In the genomic region with DNA sequence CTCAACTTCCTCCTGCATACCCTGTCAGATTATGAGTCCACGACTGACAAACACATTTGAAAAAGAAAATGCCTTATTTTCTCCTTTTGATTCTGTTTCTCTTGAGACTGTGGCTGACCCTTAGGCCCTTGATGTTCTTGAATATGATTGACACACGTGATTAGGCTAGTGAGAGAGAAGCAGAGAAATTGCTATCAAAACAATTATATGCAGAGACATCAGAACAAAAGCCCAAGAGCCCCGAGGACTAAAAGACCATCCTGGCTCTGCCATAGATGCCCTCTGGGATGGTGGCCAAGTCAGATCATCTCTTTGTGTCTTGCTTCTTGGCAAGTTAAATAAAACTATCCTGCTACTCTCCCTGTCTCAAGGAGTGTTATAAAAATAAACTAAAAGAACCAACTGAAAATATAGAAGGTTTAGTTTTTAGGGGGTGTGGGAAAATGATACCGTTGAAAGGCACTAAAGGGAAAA, we compare ENCODE assay signal across 8 mouse cellular contexts. TPM values are rescaled to one million over a fixed set of nuclear protein-coding genes. Genes with fewer than 3 reads are reported as not detected.
DNase-seq lines count a peak whose midpoint lies in the region; ATAC-seq and TF ChIP-seq lines count a peak whose summit lies in the region.

No protein-coding gene starts in this region.

- peak overlapping the region; percentile 79 for H3K4me2 ChIP-seq in hindbrain, postnatal 0 days (ENCODE audit: low read depth, low read length)
- H3K4me2 ChIP-seq in midbrain, embryonic 13.5 days (replicated peaks), result peak overlapping the region; percentile 91

- peaks cover 22% of the 10 kb centered on the region for H3K4me1 ChIP-seq in embryonic facial prominence, embryonic 10.5 days
- 0 out of 2 replicates have a peak, but pooled peaks cover 6% of the 10 kb centered on the region for H3K4me1 ChIP-seq in hindbrain, postnatal 0 days (ENCODE audit: insufficient read depth, low read length)
- H3K4me1 ChIP-seq in midbrain, embryonic 13.5 days (replicated peaks), result peaks cover 15% of the 10 kb centered on the region

- H3K27me3 ChIP-seq in embryonic facial prominence, embryonic 10.5 days (replicated peaks; ENCODE audit: low read depth, poor library complexity, severe bottlenecking), result no peaks in the 10 kb centered on the region; the same call in 1 of the 2 replicates
- no peaks in the 10 kb centered on the region for H3K27me3 ChIP-seq in hindbrain, postnatal 0 days (ENCODE audit: insufficient read depth, low read length)
- no peaks in the 10 kb centered on the region for H3K27me3 ChIP-seq in midbrain, embryonic 13.5 days

- 56% methylated on average over 4 of the region's 4 CpGs for whole genome bisulfite sequencing in embryonic facial prominence, embryonic 10.5 days
- WGBS in hindbrain, postnatal 0 days, result 32% methylated on average over 4 of the region's 4 CpGs
- 41% methylated on average over 4 of the region's 4 CpGs for WGBS in midbrain, embryonic 13.5 days

- DNase-seq in kidney, adult 11 months, result peak; percentile 6
- no peak for DNase-seq in kidney, adult 18-20 months
- DNase-seq in embryonic facial prominence, embryonic 10.5 days (ENCODE audit: low spot score), result no peak
- peak; percentile 10 for DNase-seq in hindbrain, postnatal 0 days (ENCODE audit: low spot score)
- DNase-seq in frontal cortex, postnatal 10 days (ENCODE audit: low spot score in 2 of 2), result no peak
- DNase-seq in gastrocnemius, postnatal 4 days (ENCODE audit: low spot score in 2 of 2), result no peak

- no peaks in the 10 kb centered on the region for H3K36me3 ChIP-seq in embryonic facial prominence, embryonic 10.5 days (replicated peaks)
- no peaks in the 10 kb centered on the region for H3K36me3 ChIP-seq in hindbrain, postnatal 0 days (ENCODE audit: insufficient read depth, low read length)
- H3K36me3 ChIP-seq in midbrain, embryonic 13.5 days, result no peaks in the 10 kb centered on the region

- no peak for ATAC-seq in hindbrain, postnatal 0 days
- no peak; the same call in 1 of the 2 replicates for ATAC-seq in midbrain, embryonic 13.5 days
- ATAC-seq in megakaryocyte-erythroid progenitor cell, adult 5-6 weeks (replicated peaks; ENCODE audit: low FRiP score, low TSS enrichment, poor library complexity, severe bottlenecking), result no peak

- H3K27ac ChIP-seq in embryonic facial prominence, embryonic 10.5 days (replicated peaks), result peak overlapping the region; percentile 97
- H3K27ac ChIP-seq in hindbrain, postnatal 0 days, result peak overlapping the region; percentile 91
- peak overlapping the region; percentile 94 for H3K27ac ChIP-seq in midbrain, embryonic 13.5 days

- H3K9ac ChIP-seq in hindbrain, postnatal 0 days (replicated peaks; ENCODE audit: low read length), result peak overlapping the region; percentile 80; the same call in 1 of the 2 replicates
- H3K9ac ChIP-seq in midbrain, embryonic 13.5 days (replicated peaks), result peak overlapping the region; percentile 87; the same call in 1 of the 2 replicates

- H3K9me3 ChIP-seq in embryonic facial prominence, embryonic 10.5 days, result no peaks in the 10 kb centered on the region
- no peaks in the 10 kb centered on the region for H3K9me3 ChIP-seq in hindbrain, postnatal 0 days (ENCODE audit: low read length)
- no peaks in the 10 kb centered on the region for H3K9me3 ChIP-seq in midbrain, embryonic 13.5 days

- H3K4me3 ChIP-seq in embryonic facial prominence, embryonic 10.5 days, result peak overlapping the region; percentile 66
- peak overlapping the region; percentile 53 for H3K4me3 ChIP-seq in hindbrain, postnatal 0 days (ENCODE audit: low read length)
- peak overlapping the region; percentile 71 for H3K4me3 ChIP-seq in midbrain, embryonic 13.5 days (replicated peaks)

- no peak for TF ChIP-seq CTCF in hindbrain, postnatal 0 days (IDR thresholded peaks at IDR 0.05; ENCODE audit: low read depth)

RNA-seq across cellular contexts. Expression of a gene that starts 22.1 kb away (rescaled TPM):
- 160 and 169 TPM in 2 replicates for polyA plus RNA-seq in embryonic facial prominence, embryonic 10.5 days (2016; fragmentation: Nextera tagmentation; extraction: Ambion mirVana)
- total RNA-seq in hindbrain, postnatal 0 days (2014; rRNA removed), result 96.6 and 155 TPM in 2 replicates
- 65.5 and 68.3 TPM in 2 replicates for polyA plus RNA-seq in hindbrain, postnatal 0 days (2015; fragmentation: Nextera tagmentation; extraction: Ambion mirVana)
- polyA plus RNA-seq in midbrain, embryonic 13.5 days (2015; fragmentation: Nextera tagmentation; extraction: Ambion mirVana), result 116 and 140 TPM in 2 replicates
- 118 and 133 TPM in 2 replicates for total RNA-seq in megakaryocyte-erythroid progenitor cell, adult 5-6 weeks (2014; fragmentation: Nextera tagmentation)
- 47.3 and 57.1 TPM in 2 replicates for total RNA-seq in megakaryocyte-erythroid progenitor cell, adult 5-6 weeks (2017)
- 100 to 1,000 TPM; 120 to 131 TPM for total RNA-seq in gastrocnemius, postnatal 4 days (2021)

Comparison
In these comparisons a context has a peak if more than half of its experiments do, and no peak if none do; other contexts are left out.
1. DNase-seq: peak in kidney, adult 11 months (single experiment) and hindbrain, postnatal 0 days (single experiment); none in kidney, adult 18-20 months (single experiment), embryonic facial prominence, embryonic 10.5 days (single experiment), frontal cortex, postnatal 10 days (0 of 2) and gastrocnemius, postnatal 4 days (0 of 2).
2. Peak in every context shown above with its lines, with median percentiles within 50 percentile points of each other: H3K27ac ChIP-seq and H3K4me3 ChIP-seq.